Mouse (Mus musculus): ENCODE data around the gene Rnpepl1. TPM values are rescaled to one million over a fixed set of nuclear protein-coding genes. Genes with fewer than 3 reads are reported as not detected.

The Rnpepl1 gene
- polyA plus RNA-seq, 1 experiment: 164 TPM

- Histone ChIP-seq H3K27me3 (ENCODE audit: control insufficient read depth, insufficient read depth, low read length) (no peaks in the 10 kb centered on the region), H3K4me3 (ENCODE audit: extremely low read depth, insufficient read depth, insufficient read length) (no peak overlapping the region), H3K27ac (ENCODE audit: insufficient read depth, low read length) (no peak overlapping the region), H3K36me3 (ENCODE audit: control insufficient read depth, insufficient read depth, low read length) (no peaks in the 10 kb centered on the region), H3K4me1 (ENCODE audit: control insufficient read depth, insufficient read depth, insufficient read length) (no peaks in the 10 kb centered on the region)
- 85% methylated on average over 7 of the region's 7 CpGs for WGBS
- TF ChIP-seq CTCF (IDR thresholded peaks at IDR 0.05; ENCODE audit: extremely low read depth, insufficient read depth, insufficient read length, insufficient replicate concordance) (no peak), POLR2A (IDR thresholded peaks at IDR 0.05; ENCODE audit: low read depth, low read length) (no peak)
- no peak for DNase-seq (ENCODE audit: low read depth in 1 of 2, low spot score in 2 of 2)
Measured at GRCm38 (mm10) chr1:92888901-92889655, 21.5 kb upstream of the Rnpepl1 start.

GRCm38 (mm10) chr1:92892791-92893190, 17.8 kb upstream of the Rnpepl1 start:
- H3K4me3 ChIP-seq (ENCODE audit: extremely low read depth, insufficient read depth, insufficient read length): no peak overlapping the region
- no peak overlapping the region for H3K27ac ChIP-seq (ENCODE audit: insufficient read depth, low read length)
- H3K27me3 ChIP-seq (ENCODE audit: control insufficient read depth, insufficient read depth, low read length): no peaks in the 10 kb centered on the region
- TF ChIP-seq CTCF (IDR thresholded peaks at IDR 0.05; ENCODE audit: extremely low read depth, insufficient read depth, insufficient read length, insufficient replicate concordance): no peak
- TF ChIP-seq POLR2A (IDR thresholded peaks at IDR 0.05; ENCODE audit: low read depth, low read length): no peak
- DNase-seq (ENCODE audit: low read depth in 1 of 2, low spot score in 2 of 2): no peak
- 75% methylated on average over 3 of the region's 3 CpGs for WGBS
- no peaks in the 10 kb centered on the region for H3K36me3 ChIP-seq (ENCODE audit: control insufficient read depth, insufficient read depth, low read length)
- no peaks in the 10 kb centered on the region for H3K4me1 ChIP-seq (ENCODE audit: control insufficient read depth, insufficient read depth, insufficient read length)

- 65% methylated on average over 3 of the region's 3 CpGs for WGBS
- no peaks in the 10 kb centered on the region for H3K4me1 ChIP-seq (ENCODE audit: control insufficient read depth, insufficient read depth, insufficient read length)
- no peak overlapping the region for H3K27ac ChIP-seq (ENCODE audit: insufficient read depth, low read length)
- no peaks in the 10 kb centered on the region for H3K36me3 ChIP-seq (ENCODE audit: control insufficient read depth, insufficient read depth, low read length)
- no peak for DNase-seq (ENCODE audit: low read depth in 1 of 2, low spot score in 2 of 2)
- TF ChIP-seq POLR2A (IDR thresholded peaks at IDR 0.05; ENCODE audit: low read depth, low read length) (no peak), CTCF (IDR thresholded peaks at IDR 0.05; ENCODE audit: extremely low read depth, insufficient read depth, insufficient read length, insufficient replicate concordance) (no peak)
- no peaks in the 10 kb centered on the region for H3K27me3 ChIP-seq (ENCODE audit: control insufficient read depth, insufficient read depth, low read length)
- H3K4me3 ChIP-seq (ENCODE audit: extremely low read depth, insufficient read depth, insufficient read length): no peak overlapping the region
Measured at GRCm38 (mm10) chr1:92893896-92894295, 16.7 kb upstream of the Rnpepl1 start.

GRCm38 (mm10) chr1:92895089-92895488, 15.5 kb upstream of the Rnpepl1 start:
- H3K4me3 ChIP-seq (ENCODE audit: extremely low read depth, insufficient read depth, insufficient read length): no peak overlapping the region
- TF ChIP-seq POLR2A (IDR thresholded peaks at IDR 0.05; ENCODE audit: low read depth, low read length) (no peak), CTCF (IDR thresholded peaks at IDR 0.05; ENCODE audit: extremely low read depth, insufficient read depth, insufficient read length, insufficient replicate concordance) (peak; percentile 91)
- H3K36me3 ChIP-seq (ENCODE audit: control insufficient read depth, insufficient read depth, low read length): no peaks in the 10 kb centered on the region
- peak in 1 of 2 experiments; percentile 62 for DNase-seq (ENCODE audit: low read depth in 1 of 2, low spot score in 2 of 2)
- no peaks in the 10 kb centered on the region for H3K27me3 ChIP-seq (ENCODE audit: control insufficient read depth, insufficient read depth, low read length)
- H3K4me1 ChIP-seq (ENCODE audit: control insufficient read depth, insufficient read depth, insufficient read length): no peaks in the 10 kb centered on the region
- no peak overlapping the region for H3K27ac ChIP-seq (ENCODE audit: insufficient read depth, low read length)
- 29% methylated on average over 3 of the region's 3 CpGs for WGBS

DNA sequence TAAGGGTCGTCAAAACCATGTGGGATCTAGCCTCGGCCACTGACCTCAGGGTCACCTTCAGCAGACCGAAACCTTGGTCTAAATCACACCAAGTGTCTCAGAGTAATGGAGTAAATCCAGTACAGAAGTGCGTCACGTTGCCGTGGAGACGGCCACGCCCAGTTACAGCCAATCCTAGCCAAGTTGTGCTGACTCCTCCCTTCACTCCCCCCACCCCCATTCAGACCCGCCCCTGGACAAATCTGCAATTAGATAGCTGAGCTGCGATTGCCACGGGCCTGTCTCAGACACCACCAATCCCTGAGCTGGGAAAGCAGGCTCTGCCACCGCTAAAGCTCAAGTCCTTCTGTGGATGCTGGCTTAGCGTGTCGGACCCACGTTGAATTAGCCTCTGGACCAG, 7.8 kb upstream of the Rnpepl1 start, which contains the start of gene Ankmy1:
TSS of gene Ankmy1 (minus strand) at position 121 of the 400 bp plus-strand sequence.
- TF ChIP-seq CTCF (IDR thresholded peaks at IDR 0.05; ENCODE audit: extremely low read depth, insufficient read depth, insufficient read length, insufficient replicate concordance): no peak
- no peaks in the 10 kb centered on the region for H3K27me3 ChIP-seq (ENCODE audit: control insufficient read depth, insufficient read depth, low read length)
- H3K27ac ChIP-seq (ENCODE audit: insufficient read depth, low read length): no peak within 1 kb of the TSS
- no peak within 1 kb of the TSS for H3K4me3 ChIP-seq (ENCODE audit: extremely low read depth, insufficient read depth, insufficient read length)
- H3K36me3 ChIP-seq (ENCODE audit: control insufficient read depth, insufficient read depth, low read length): no peaks in the 10 kb centered on the region
- peaks cover 3% of the 10 kb centered on the region; the same call in 1 of the 2 replicates for H3K4me1 ChIP-seq (ENCODE audit: control insufficient read depth, insufficient read depth, insufficient read length)
- DNase-seq (ENCODE audit: low read depth in 1 of 2, low spot score in 2 of 2): no peak
- 18% methylated on average over 15 of the region's 15 CpGs for WGBS

GRCm38 (mm10) chr1:92903627-92904026, 7.0 kb upstream of the Rnpepl1 start:
- no peak overlapping the region for H3K4me3 ChIP-seq (ENCODE audit: extremely low read depth, insufficient read depth, insufficient read length)
- DNase-seq (ENCODE audit: low read depth in 1 of 2, low spot score in 2 of 2): no peak
- TF ChIP-seq CTCF (IDR thresholded peaks at IDR 0.05; ENCODE audit: extremely low read depth, insufficient read depth, insufficient read length, insufficient replicate concordance) (no peak), POLR2A (IDR thresholded peaks at IDR 0.05; ENCODE audit: low read depth, low read length) (no peak)
- H3K36me3 ChIP-seq (ENCODE audit: control insufficient read depth, insufficient read depth, low read length): no peaks in the 10 kb centered on the region
- H3K4me1 ChIP-seq (ENCODE audit: control insufficient read depth, insufficient read depth, insufficient read length): peaks cover 6% of the 10 kb centered on the region; the same call in 1 of the 2 replicates
- H3K27me3 ChIP-seq (ENCODE audit: control insufficient read depth, insufficient read depth, low read length): no peaks in the 10 kb centered on the region
- no peak overlapping the region for H3K27ac ChIP-seq (ENCODE audit: insufficient read depth, low read length)
- 82% methylated on average over 4 of the region's 4 CpGs for WGBS

DNA sequence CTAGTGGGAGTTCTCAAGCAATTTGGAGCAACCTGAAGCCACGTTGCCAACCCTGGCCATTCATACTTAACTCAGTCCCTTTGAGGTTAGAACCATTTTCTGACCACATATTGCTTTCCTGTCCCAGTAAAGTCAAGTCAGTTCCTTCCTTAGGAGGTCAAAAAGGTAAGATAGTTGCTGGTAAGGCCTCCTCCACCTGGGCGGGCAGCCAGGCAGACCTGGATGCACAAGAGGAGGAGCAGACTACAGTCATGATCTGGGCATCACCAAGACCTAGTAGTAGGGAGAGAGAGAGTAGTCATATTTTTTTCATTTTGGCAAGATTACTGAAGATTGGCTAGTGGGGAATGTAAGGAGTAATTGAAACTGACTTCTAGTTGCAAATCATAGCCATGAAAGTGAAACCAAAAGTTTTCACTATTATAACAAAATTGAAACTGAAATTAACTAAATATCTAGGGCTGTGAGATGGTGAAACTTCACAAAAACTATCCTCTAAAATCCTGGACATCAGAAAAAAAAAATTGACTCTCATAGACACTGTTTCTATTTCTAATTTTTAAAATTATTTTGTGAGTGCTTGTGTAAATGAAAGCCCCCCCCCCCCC, 4.8 kb upstream of the Rnpepl1 start:
- Histone ChIP-seq H3K4me3 (ENCODE audit: extremely low read depth, insufficient read depth, insufficient read length) (no peak overlapping the region), H3K27me3 (ENCODE audit: control insufficient read depth, insufficient read depth, low read length) (no peaks in the 10 kb centered on the region), H3K4me1 (ENCODE audit: control insufficient read depth, insufficient read depth, insufficient read length) (peaks cover 13% of the 10 kb centered on the region; the same call in 1 of the 2 replicates), H3K27ac (ENCODE audit: insufficient read depth, low read length) (no peak overlapping the region), H3K36me3 (ENCODE audit: control insufficient read depth, insufficient read depth, low read length) (no peaks in the 10 kb centered on the region)
- 88% methylated on average over 2 of the region's 2 CpGs for WGBS
- DNase-seq (ENCODE audit: low read depth in 1 of 2, low spot score in 2 of 2): no peak
- TF ChIP-seq POLR2A (IDR thresholded peaks at IDR 0.05; ENCODE audit: low read depth, low read length) (no peak), CTCF (IDR thresholded peaks at IDR 0.05; ENCODE audit: extremely low read depth, insufficient read depth, insufficient read length, insufficient replicate concordance) (no peak)
